Mouse (Mus musculus): Measurements from ENCODE around the gene Tmtc2.
A peak's percentile ranks its signal among the peaks of the same experiment; 100 is the strongest.

The Tmtc2 gene

DNA sequence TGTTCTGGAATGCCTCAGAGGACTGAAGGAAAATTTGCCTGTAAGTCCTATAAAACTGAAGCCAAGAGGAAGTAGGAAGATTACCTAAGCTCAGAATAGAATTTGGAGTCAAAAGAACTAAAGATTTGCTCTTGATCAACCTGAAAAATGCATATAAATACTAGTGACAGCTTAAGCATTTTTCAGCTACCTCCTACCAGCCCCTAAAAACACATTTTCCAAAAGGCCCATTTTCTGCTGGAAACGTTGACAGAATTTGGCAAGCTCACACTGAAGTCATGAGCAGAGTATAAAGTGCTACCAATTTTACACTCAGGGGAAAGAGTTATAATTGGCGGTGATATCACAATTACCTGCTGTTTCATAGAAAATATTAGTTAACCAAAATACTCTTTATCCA is 285.8 kb downstream of the Tmtc2 start:
- DNase-seq (ENCODE audit: low read depth) = no peak

DNA sequence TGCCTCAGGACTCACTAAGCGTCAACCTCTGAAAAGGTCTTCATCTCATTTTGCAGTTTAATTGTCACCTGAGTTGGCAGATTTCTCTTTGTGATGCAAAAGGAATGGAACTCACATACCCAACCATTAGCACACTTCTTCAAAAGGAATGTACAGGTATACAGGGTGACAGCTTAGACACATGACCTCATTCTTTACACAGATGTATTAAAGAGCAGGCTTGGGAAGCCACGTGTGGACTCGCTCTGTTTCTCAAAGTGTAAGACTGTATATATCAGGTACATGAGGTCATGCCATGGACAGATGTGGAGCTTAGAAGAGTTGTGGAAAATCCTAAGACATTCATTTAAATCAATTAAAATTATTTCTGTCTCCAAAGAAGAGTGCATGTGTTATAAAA is 286.7 kb downstream of the Tmtc2 start:
- no peak for DNase-seq (ENCODE audit: low read depth)

DNA sequence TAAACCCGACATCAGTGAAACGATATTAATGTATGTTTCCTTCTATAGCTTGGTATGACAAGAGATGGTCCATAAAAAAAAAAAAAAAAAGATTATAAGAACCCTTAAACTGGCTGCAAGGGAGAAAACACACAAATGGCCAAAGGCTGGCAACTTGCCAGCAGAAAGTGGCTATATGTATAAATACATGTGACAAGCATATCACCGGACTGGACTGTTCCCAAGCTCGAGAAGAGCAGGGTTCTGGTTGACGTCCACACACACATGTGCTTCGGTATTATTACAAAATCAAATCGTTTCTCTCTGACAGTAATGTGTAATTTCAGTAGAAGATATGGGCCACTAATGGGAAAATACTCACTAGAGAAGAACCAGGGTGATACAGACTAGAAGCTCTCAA is 287.2 kb downstream of the Tmtc2 start:
- DNase-seq (ENCODE audit: low read depth) = no peak

DNA sequence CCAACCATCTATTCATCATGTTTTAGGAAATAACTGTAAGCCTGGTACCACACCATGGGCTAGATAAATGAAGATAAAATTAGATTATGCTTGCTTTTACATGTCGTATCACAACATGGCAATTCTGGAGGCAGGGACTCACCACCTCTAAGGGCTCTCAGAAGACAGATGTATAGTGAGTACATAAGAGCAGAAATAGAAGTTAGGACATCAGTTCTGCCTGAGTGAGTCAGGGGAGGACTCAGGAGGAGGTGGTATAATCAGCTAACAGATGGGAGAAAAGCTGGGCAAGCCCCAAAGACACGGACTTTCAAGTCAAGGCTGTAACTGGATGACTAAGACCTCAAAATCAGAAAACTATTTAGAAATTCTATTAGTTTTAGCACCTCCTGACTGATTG is 288.0 kb downstream of the Tmtc2 start:
- no peak for DNase-seq (ENCODE audit: low read depth)

DNA sequence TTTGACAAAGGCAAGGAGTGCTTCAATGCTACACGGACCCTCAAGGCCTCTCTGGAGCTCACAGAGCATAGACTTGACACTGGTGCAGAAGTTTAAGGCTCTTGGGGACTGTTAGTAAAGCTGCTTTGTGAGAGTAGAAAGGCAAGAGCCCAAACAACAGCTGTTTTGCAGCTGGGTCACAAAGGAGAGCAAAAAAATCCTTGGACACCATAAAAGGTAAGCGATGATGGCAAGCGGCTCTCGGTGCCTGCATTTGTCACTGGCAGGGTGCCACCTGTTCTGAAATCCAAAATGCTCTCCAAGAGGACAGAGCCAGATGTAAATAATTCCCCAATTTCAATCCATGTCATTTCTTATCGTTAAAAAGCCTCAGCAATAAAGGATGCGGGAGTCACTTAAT is 290.1 kb downstream of the Tmtc2 start:
- DNase-seq (ENCODE audit: low read depth) = no peak

DNA sequence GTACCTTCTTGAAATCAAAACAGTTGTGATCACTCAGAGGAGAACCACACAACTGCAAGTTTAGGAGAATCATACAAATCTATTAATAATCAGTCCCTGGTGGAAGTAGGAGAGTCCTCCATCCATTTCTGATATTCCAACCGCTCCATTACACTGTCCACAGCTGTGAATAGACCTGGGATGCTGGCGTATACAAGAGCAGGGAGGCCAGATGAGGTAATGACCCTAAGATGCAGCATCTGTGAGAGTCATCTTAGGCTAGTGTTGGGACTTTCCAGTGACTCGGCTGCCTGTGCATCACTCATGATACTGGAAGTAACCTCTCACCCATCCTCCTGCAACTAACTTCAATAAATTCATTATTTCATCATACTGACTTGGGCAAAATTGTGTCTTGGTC is 293.3 kb downstream of the Tmtc2 start:
- no peak for DNase-seq (ENCODE audit: low read depth)

DNA sequence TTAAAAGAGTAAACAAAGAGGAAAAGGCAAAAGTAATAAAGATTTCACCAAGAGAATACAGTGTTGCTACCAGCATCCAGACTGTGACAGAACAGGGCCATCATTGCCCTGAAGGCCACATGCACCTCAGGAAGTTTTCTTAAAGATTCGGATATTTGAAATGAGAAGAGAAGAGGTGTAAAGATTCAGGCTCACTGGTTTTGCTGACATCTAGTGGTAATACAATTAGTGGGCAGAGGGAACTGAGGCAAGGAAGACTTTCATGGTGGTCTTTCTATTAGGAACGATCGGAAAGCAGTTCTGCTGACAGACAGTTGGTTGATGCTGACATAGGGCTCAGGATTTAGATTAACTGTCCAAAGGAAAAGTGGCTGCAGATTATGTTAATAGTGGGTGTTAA is 314.2 kb downstream of the Tmtc2 start:
- DNase-seq (ENCODE audit: low read depth) = no peak

DNA sequence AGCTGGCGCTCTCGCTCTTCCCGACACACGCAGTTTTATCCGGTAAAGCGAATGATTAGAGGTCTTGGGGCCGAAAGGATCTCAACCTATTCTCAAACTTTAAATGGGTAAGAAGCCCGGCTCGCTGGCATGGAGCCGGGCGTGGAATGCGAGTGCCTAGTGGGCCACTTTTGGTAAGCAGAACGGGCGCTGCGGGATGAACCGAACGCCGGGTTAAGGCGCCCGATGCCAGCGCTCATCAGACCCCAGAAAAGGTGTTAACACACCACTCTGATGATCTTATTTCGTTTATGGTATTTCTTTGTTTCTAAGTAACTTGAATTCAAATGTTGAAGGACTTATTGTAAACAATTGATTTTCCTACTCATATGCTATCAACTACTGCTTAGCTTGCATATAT is 336.0 kb downstream of the Tmtc2 start:
- DNase-seq (ENCODE audit: low read depth) = peak; percentile 24

DNA sequence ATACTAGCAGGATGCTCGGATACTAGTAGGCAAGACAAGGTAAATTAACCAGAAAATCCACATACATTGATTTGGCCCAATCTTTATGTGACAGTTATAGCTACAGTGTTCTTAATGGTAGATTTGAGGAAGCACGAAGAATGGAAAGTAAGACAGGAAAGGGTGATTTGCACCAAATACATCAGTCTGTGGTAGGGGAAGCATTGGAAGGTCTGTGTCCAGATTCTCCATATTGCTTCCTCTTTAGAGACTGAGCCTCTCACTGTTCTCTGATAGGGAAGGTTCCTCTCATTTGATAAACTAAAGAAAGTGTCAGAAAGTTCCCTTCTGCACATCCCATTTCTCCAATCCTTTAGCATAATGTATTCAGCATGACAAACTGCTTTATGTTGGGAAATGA is 341.4 kb downstream of the Tmtc2 start:
- no peak for DNase-seq (ENCODE audit: low read depth)

DNA sequence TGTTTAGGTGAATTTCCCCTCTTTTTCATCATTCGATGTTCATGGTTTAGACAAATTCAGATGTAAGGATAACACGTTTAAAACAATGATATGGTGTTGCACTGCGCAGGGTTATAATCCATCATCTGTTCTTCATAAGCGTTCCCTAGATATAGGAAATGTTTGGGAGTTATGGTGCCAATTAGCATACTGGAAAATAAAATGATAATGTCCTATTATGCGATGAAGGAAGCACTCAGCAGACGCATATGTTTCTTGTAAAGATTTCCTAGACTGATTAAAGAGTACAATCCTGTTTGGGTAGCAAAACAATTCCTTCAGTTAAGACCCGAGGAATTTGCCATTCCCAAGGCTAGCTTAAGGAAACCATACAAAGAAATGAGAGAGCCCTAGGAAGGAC is 343.8 kb downstream of the Tmtc2 start:
- DNase-seq (ENCODE audit: low read depth) = no peak

DNA sequence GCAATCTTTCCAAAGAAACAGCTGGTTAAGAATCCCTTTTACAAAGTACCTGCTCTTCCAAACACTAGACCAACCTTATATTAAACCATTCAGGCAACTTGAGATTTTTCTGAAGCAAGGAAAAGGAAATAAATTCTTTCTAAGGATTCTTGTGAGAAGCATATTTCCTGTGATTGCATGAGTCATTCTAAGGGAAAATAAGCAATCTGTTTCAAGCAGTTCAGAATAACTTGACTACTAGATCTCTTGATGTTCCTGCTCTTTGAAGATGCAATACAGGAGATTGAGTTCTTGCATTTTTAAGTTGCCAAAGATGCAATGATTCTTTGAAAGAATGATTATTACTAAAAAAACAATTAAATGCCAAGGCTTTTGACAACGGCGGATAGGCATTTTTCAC is 345.6 kb downstream of the Tmtc2 start:
- no peak for DNase-seq (ENCODE audit: low read depth)

DNA sequence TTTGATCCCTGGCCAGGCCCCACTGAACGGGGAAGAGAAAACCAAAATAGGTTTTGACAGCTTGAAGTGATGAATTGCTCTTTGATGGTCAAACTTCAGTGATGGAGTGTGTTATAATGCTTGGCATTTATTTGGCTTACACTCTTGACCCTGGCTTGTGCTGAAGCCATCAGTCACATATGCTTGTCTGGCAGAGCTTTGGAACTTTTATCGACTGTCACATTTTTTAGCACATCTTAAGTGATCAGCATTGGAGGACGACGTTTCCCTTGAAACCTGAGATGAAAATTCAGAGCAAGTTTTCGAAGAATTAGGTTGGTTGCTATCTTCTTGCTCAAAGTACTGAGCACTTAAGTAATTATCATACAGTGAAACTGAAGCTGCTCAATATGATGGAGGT is 346.6 kb downstream of the Tmtc2 start:
- DNase-seq (ENCODE audit: low read depth) = no peak

DNA sequence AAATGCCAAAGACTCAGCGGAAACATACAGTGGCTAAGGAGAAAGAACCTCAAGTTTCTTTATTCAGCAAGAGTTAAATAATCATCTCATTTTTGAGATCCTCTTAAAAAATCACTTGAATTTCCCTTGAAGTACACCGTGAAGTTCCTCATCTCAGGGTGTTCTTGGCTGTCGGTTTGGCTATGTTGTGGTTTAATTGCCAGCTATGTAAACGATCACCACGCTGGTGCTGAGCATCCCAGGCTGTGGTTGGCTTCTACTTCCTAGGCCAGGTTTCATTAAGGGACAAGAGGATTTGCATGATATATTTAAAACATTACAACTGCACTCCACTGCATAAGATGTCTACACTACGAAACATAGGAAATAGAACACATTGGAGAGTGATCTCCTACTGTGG is 348.5 kb downstream of the Tmtc2 start:
- DNase-seq (ENCODE audit: low read depth) = no peak

DNA sequence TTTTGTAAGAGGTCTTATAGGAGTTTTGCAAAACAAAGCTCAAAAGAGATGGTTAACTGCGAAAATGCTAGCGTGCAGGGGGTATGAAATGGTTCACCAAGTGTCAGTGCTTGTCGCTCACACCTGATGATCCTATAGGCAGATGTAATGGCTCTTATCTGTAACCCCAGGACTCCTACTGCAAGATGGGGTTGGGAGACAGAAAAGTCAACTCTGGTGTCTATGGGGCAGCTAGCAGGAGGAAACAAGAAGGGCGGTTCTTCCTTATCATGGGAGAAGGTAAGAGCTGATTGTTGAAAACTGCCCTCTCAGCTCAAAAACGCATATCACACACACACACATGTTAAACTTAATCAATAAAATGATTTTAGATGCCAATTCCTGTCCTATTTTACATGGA is 351.3 kb downstream of the Tmtc2 start:
- DNase-seq (ENCODE audit: low read depth) = peak; percentile 1

DNA sequence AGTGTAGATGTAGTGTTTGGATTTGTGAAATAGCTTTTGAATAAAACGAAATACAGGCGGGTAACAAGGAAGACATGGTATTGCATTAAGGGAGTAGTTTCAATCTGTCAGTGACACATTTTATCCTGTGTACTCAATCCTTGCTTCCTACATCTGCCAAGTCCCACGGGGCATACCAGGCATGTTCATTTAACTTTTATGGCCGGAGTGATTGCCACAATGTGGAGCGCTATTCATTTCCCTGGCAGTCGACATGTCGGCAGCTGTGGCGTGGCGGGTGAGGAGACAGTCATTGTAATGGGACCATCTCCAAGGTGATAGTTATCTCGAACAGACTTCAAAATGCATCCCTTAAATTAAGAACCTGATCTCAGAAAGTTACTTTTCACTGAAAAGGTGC is 372.8 kb downstream of the Tmtc2 start:
- no peak for DNase-seq (ENCODE audit: low read depth)

DNA sequence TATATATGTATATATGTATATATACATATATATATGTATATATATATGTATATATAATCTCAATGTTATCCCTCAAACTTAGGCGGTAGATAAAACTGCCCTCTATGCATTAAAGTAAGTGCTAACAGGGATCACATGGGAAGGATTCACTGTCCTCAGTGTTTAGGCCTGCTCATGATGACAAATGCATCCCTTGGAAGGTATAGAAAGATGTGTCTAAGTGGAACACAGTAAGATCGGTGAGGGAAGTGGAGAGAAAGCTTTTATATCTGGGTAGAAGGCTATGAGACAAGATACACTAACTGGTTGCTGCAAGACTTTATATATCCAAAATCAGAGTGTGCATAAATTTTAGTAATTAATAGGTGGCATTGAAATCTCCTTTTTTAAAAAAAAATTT is 373.6 kb downstream of the Tmtc2 start:
- no peak for DNase-seq (ENCODE audit: low read depth)

DNA sequence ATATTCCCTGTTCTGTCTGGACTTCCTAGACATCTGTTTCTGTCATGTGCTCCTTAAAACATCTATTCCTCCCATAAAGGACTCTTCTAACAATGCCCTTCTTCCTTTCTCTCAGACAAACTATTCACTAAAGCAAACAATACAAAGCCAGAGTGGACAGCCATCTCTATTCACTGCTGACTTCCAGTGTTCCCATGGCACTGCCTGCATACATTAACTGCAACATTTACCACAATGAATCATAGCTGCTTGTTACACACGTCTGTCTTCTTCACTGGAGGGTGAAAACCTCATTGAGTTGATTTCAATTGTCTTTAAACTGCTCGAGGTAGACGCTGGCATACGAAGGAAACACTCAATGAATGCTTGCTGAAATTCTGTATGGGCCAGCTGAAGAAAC is 374.2 kb downstream of the Tmtc2 start:
- no peak for DNase-seq (ENCODE audit: low read depth)

DNA sequence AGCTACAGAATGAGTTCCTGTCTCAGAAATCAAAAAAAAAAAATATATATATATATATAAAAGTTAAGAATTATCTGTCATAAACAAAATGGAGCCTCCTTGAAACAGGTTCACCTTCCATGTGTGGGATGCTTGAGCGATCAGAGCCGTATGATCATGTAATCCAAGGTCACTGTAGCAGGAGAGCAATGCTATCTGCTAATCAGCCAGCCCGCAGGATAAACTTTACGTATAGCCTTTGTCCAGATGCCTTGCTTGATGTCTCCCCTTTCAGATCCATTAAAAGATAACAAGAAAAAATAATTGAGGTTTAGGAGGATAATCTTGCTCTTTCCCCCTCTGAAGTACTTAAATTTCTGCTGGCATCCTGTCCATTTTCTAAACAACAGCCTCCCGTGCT is 374.7 kb downstream of the Tmtc2 start:
- DNase-seq (ENCODE audit: low read depth) = no peak

DNA sequence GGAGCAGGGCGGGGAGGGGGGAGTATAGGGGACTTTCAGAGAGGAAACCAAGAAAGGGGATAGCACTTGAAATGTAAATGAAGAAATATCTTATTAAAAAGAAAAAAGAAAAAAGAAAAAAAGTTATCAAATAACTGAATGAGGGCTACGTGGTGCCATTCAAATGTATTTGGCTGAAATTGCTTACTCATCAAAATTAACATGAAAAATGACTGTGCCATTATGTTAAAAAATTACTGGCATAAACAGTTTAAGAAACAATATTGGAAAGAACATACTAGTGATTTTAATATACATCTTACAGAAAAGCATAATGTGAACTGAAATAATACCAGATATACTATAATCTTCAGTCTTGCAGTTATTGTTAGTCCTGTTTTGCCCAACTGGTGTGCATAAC is 378.9 kb downstream of the Tmtc2 start:
- no peak for DNase-seq (ENCODE audit: low read depth)

DNA sequence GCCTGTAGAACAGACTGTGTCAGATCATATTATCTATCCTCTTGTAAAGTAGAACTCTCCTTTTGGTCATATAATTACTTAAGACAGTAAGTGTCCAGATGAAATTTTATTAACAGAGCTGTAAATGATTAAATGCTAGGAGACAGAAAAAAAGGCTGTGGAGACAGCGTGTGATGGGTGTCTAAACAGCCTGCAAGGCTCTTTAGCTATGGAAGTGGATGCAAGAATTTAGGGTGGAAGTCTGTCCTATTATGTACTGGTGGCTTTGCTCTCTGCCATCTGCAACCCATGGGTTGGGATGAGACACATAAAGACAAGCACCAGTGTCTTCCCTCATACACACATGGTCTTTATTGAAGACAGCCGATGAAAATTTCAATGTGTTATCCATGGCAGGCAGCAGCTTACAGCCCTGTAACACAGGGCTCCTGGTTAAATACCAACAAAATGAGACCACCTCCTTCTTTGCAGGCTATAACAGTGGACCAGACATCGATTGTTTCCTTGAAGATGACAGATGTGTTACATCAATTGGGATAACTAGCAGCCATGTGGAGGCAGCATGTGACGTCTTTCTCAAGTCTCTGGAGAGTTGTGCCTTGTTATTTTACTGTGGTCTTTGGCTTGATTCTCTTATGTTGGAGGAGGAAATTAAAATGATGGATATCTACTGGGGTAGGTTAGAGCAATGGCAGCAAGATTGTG is 380.3 kb downstream of the Tmtc2 start:
- DNase-seq (ENCODE audit: low read depth) = no peak

DNA sequence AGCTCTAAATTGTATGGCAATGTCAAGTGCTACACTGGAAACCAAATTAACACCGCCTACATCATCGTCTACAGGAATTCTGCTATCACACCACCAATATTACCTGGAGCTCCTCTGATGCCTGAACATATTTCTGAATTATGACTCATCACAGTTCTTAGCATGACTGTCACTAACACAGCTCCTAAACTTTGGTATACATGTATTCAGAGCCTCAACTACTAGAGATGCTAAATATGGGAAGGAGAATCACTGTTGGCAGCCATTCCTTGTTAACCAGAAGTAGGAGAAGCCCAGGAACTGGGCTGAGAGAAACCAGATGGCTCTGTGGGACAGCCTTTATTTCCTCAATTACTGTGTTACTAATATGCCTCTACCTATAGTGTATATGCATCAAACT is 382.2 kb downstream of the Tmtc2 start:
- DNase-seq (ENCODE audit: low read depth) = no peak

DNA sequence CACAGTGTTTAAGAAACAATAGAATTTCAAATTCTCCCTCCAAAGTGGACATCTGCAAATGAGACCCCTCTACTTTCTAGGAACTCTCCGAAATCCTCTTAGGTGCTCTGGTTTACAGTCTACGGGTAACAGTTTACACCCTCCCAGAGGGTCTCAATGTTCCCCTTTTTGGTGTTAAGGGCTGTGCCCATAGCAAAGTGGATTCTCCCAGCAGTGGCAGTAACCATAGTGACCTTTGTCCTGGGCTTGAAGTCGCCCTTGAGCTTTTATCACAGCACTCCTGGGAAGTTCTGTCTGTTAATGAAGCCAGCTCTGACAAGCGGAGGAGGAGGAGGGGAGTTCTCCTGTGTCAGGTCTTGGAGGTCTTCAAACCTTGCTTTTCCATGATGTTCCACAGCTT is 384.5 kb downstream of the Tmtc2 start:
- DNase-seq (ENCODE audit: low read depth) = no peak

DNA sequence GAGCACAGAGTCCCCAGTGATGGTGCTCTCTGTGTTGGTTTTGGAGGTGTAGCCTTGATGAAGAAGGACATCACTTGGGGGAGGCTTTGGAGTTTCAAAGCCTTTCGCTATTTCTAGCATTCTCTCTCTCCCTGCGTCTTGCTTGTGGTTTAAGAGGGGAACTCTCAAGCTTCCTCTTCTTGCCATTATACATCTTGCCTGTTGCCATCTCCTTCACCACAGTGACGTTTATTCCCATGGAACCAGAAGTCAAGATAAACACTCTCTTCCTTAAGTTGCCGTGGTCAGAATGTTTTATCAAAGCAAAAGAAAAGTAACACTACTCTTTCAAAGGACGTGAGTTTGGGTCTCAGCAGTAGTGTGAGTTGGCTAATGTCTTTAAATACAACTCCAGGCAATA is 387.6 kb downstream of the Tmtc2 start:
- DNase-seq (ENCODE audit: low read depth) = no peak

DNA sequence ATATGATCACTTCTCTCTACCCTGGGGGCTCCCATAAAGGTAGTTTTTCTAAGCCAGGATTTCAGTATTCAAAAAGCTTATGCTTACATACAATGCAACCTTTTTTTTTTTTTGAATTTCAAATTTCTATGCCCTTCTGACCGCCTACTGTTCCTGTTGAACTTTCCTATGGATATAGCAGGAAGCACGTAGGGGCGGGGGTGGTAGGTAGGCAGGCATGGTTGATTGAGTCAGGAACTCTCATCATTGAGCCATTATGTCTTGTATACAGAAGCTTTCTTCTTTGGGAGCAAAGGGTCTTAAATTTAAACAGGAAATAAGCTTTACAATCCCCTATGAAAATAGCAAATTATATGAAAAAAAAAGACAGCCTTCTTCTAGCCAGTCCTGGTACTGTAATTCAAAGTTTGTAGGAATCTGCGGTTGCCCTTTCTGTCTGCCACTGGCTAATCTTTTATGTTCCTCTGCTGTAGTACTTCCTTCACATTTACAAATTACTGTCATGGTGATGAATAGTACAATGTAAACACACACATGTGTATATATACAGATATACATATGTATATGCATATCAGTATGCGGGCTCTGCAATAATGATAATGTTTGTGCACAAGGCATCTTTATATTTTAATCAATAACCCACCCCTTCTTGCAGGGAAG is 405.7 kb downstream of the Tmtc2 start:
- DNase-seq (ENCODE audit: low read depth) = no peak
